10 mouse cellular contexts compared by ENCODE assay signal in genomic region chr9:102992877-102993276, GRCm38 (mm10). TPM values are rescaled to one million over a fixed set of nuclear protein-coding genes. Genes with fewer than 3 reads are reported as not detected.
A peak's percentile ranks its signal among the peaks of the same experiment; 100 is the strongest.
DNase-seq lines count a peak whose midpoint lies in the region; ATAC-seq lines count a peak whose summit lies in the region.
"Had no signal": no experiment of that assay in that cellular context is flagged by ENCODE, and none has a peak within 500 bp of the region (broad histone marks: within the 10 kb centered on the region; RNA-seq: fewer than 3 reads in every experiment).

No protein-coding gene starts in this region.

- no peak overlapping the region for H3K4me2 ChIP-seq in heart, embryonic 13.5 days
- H3K4me2 ChIP-seq: lung, embryonic 15.5 days had no signal

- H3K36me3 ChIP-seq in heart, embryonic 13.5 days, result no peaks in the 10 kb centered on the region
- H3K36me3 ChIP-seq: lung, embryonic 15.5 days had no signal

- peak; percentile 56 for DNase-seq in urinary bladder, postnatal 14 days (ENCODE audit: low spot score)
- no peak for DNase-seq in urinary bladder, postnatal 10 days (ENCODE audit: low spot score)
- DNase-seq in kidney, postnatal 14 days, result peak; percentile 44
- peak; percentile 32 for DNase-seq in skeletal muscle tissue, adult 2 months (ENCODE audit: low read depth, low spot score)
- no peak for DNase-seq in left cerebral cortex, adult 9 months (ENCODE audit: low spot score in 2 of 2)
- DNase-seq in right cerebral cortex, adult 2 months (ENCODE audit: low spot score in 2 of 2), result no peak

- no peaks in the 10 kb centered on the region for H3K27me3 ChIP-seq in heart, embryonic 13.5 days (replicated peaks)
- H3K27me3 ChIP-seq: lung, embryonic 15.5 days had no signal

- ATAC-seq in heart, embryonic 13.5 days (ENCODE audit: extremely low read depth, insufficient number of reproducible peaks, low FRiP score, low TSS enrichment), result no peak
- no peak for ATAC-seq in megakaryocyte progenitor cell, adult 5-6 weeks (replicated peaks; ENCODE audit: poor library complexity)
- ATAC-seq: intestine, postnatal 0 days had no signal

- no peak overlapping the region for H3K4me3 ChIP-seq in heart, embryonic 13.5 days
- H3K4me3 ChIP-seq: lung, embryonic 15.5 days had no signal

- peak overlapping the region; percentile 55 for H3K27ac ChIP-seq in heart, embryonic 13.5 days (replicated peaks)
- H3K27ac ChIP-seq: lung, embryonic 15.5 days had no signal

- peak overlapping the region; percentile 42 for H3K9ac ChIP-seq in heart, embryonic 13.5 days
- H3K9ac ChIP-seq: lung, embryonic 15.5 days had no signal

- H3K4me1 ChIP-seq in heart, embryonic 13.5 days, result peaks cover 42% of the 10 kb centered on the region

- no peaks in the 10 kb centered on the region for H3K9me3 ChIP-seq in heart, embryonic 13.5 days
- H3K9me3 ChIP-seq: lung, embryonic 15.5 days had no signal

- WGBS in heart, embryonic 13.5 days, result 20% methylated on average over 6 of the region's 6 CpGs

RNA-seq across cellular contexts. Expression of gene Slco2a1, which starts 4.4 kb away (rescaled TPM):
- 5.7 and 7.2 TPM in 2 replicates for polyA plus RNA-seq in heart, embryonic 13.5 days (2015; fragmentation: Nextera tagmentation; extraction: Ambion mirVana)
- 0.10 TPM in 1 of 2 replicates, not detected in the other for total RNA-seq in megakaryocyte progenitor cell, adult 5-6 weeks (2015)
- not detected in 2 replicates for total RNA-seq in megakaryocyte progenitor cell, adult 5-6 weeks (2017)

Comparison
In these comparisons a context has a peak if more than half of its experiments do, and no peak if none do; other contexts are left out.
1. DNase-seq: peak in urinary bladder, postnatal 14 days (single experiment), kidney, postnatal 14 days (single experiment) and skeletal muscle tissue, adult 2 months (single experiment); none in urinary bladder, postnatal 10 days (single experiment), left cerebral cortex, adult 9 months (0 of 2) and right cerebral cortex, adult 2 months (0 of 2).